Mouse (Mus musculus): ENCODE measurements around the gene Rabep1. TPM values are rescaled to one million over a fixed set of nuclear protein-coding genes. Genes with fewer than 3 reads are reported as not detected.

Rabep1 gene
- polyA plus RNA-seq, 1 experiment from 2014 or later: 44.2 TPM

GRCm38 (mm10) chr11:70906681-70907080, 62.1 kb downstream of the Rabep1 start:
- no peak overlapping the region for H3K9ac ChIP-seq (ENCODE audit: low read length)
- H3K27ac ChIP-seq (ENCODE audit: low read depth, low read length): no peak overlapping the region
- no peaks in the 10 kb centered on the region for H3K27me3 ChIP-seq (ENCODE audit: control insufficient read depth, insufficient read depth, low read length)
- DNase-seq (ENCODE audit: low spot score, missing footprints) (no peak), ATAC-seq (ENCODE audit: low FRiP score) (no peak)
- H3K36me3 ChIP-seq (ENCODE audit: control insufficient read depth, insufficient read depth, low read length): peaks cover 6% of the 10 kb centered on the region; the same call in 1 of the 2 replicates
- H3K4me1 ChIP-seq (ENCODE audit: control insufficient read depth, insufficient read depth, low read length): no peaks in the 10 kb centered on the region
- whole genome bisulfite sequencing: 96% methylated on average over 3 of the region's 3 CpGs
- H3K9me3 ChIP-seq (ENCODE audit: control insufficient read depth, low read length): no peaks in the 10 kb centered on the region
- H3K4me3 ChIP-seq (ENCODE audit: low read depth, low read length): no peak overlapping the region
- H3K4me2 ChIP-seq: no peak overlapping the region

DNA sequence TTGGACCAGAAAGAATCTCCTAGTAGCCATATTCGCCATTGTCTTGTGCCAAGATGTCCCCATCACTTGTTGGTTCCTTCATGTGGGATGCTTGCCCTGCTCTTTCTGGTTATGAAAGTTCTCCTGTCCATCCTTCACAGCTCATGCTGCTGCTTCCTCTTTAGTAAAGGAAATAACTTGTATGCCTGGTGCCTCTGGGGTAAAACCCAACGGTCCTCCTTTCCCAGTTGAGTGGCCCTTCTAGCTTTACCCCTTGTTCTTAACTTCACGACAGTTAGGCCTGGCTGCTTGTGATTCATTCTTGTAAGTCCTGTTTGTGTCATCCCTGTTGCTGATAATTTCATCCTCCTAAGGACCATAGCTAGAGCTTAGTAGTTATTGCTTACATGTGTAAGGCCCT, 66.7 kb downstream of the Rabep1 start:
- DNase-seq (ENCODE audit: low spot score, missing footprints): no peak
- no peak for ATAC-seq (ENCODE audit: low FRiP score)
- Histone ChIP-seq H3K4me2 (no peak overlapping the region), H3K9ac (ENCODE audit: low read length) (no peak overlapping the region), H3K36me3 (ENCODE audit: control insufficient read depth, insufficient read depth, low read length) (peaks cover 6% of the 10 kb centered on the region; the same call in 1 of the 2 replicates), H3K4me1 (ENCODE audit: control insufficient read depth, insufficient read depth, low read length) (no peaks in the 10 kb centered on the region), H3K27ac (ENCODE audit: low read depth, low read length) (no peak overlapping the region), H3K27me3 (ENCODE audit: control insufficient read depth, insufficient read depth, low read length) (no peaks in the 10 kb centered on the region), H3K9me3 (ENCODE audit: control insufficient read depth, low read length) (no peaks in the 10 kb centered on the region), H3K4me3 (ENCODE audit: low read depth, low read length) (no peak overlapping the region)
- WGBS: 97% methylated on average over 3 of the region's 3 CpGs

GRCm38 (mm10) chr11:70911920-70912319, 67.3 kb downstream of the Rabep1 start:
- Histone ChIP-seq H3K27me3 (ENCODE audit: control insufficient read depth, insufficient read depth, low read length) (no peaks in the 10 kb centered on the region), H3K4me1 (ENCODE audit: control insufficient read depth, insufficient read depth, low read length) (no peaks in the 10 kb centered on the region), H3K27ac (ENCODE audit: low read depth, low read length) (no peak overlapping the region), H3K9ac (ENCODE audit: low read length) (no peak overlapping the region), H3K4me3 (ENCODE audit: low read depth, low read length) (no peak overlapping the region), H3K36me3 (ENCODE audit: control insufficient read depth, insufficient read depth, low read length) (peaks cover 6% of the 10 kb centered on the region; the same call in 1 of the 2 replicates), H3K9me3 (ENCODE audit: control insufficient read depth, low read length) (no peaks in the 10 kb centered on the region), H3K4me2 (no peak overlapping the region)
- ATAC-seq (ENCODE audit: low FRiP score) (no peak), DNase-seq (ENCODE audit: low spot score, missing footprints) (no peak)
- 87% methylated on average over 1 of the region's 1 CpGs for WGBS

GRCm38 (mm10) chr11:70917896-70918295, 73.3 kb downstream of the Rabep1 start:
- no peak overlapping the region for H3K27ac ChIP-seq (ENCODE audit: low read depth, low read length)
- ATAC-seq (ENCODE audit: low FRiP score) (no peak), DNase-seq (ENCODE audit: low spot score, missing footprints) (no peak)
- 91% methylated on average over 2 of the region's 2 CpGs for WGBS
- peaks cover 8% of the 10 kb centered on the region for H3K36me3 ChIP-seq (ENCODE audit: control insufficient read depth, insufficient read depth, low read length)
- H3K4me2 ChIP-seq: no peak overlapping the region
- H3K9me3 ChIP-seq (ENCODE audit: control insufficient read depth, low read length): no peaks in the 10 kb centered on the region
- no peaks in the 10 kb centered on the region for H3K27me3 ChIP-seq (ENCODE audit: control insufficient read depth, insufficient read depth, low read length)
- no peak overlapping the region for H3K9ac ChIP-seq (ENCODE audit: low read length)
- no peaks in the 10 kb centered on the region for H3K4me1 ChIP-seq (ENCODE audit: control insufficient read depth, insufficient read depth, low read length)
- no peak overlapping the region for H3K4me3 ChIP-seq (ENCODE audit: low read depth, low read length)

- Histone ChIP-seq H3K4me1 (ENCODE audit: control insufficient read depth, insufficient read depth, low read length) (no peaks in the 10 kb centered on the region), H3K27ac (ENCODE audit: low read depth, low read length) (no peak overlapping the region), H3K9ac (ENCODE audit: low read length) (no peak overlapping the region), H3K4me3 (ENCODE audit: low read depth, low read length) (no peak overlapping the region), H3K36me3 (ENCODE audit: control insufficient read depth, insufficient read depth, low read length) (peaks cover 5% of the 10 kb centered on the region), H3K4me2 (no peak overlapping the region), H3K27me3 (ENCODE audit: control insufficient read depth, insufficient read depth, low read length) (no peaks in the 10 kb centered on the region), H3K9me3 (ENCODE audit: control insufficient read depth, low read length) (no peaks in the 10 kb centered on the region)
- ATAC-seq (ENCODE audit: low FRiP score) (no peak), DNase-seq (ENCODE audit: low spot score, missing footprints) (no peak)
- 93% methylated on average over 4 of the region's 4 CpGs for WGBS
These were observed 74.9 kb downstream of the Rabep1 start for GRCm38 (mm10) chr11:70919524-70919923.

DNA sequence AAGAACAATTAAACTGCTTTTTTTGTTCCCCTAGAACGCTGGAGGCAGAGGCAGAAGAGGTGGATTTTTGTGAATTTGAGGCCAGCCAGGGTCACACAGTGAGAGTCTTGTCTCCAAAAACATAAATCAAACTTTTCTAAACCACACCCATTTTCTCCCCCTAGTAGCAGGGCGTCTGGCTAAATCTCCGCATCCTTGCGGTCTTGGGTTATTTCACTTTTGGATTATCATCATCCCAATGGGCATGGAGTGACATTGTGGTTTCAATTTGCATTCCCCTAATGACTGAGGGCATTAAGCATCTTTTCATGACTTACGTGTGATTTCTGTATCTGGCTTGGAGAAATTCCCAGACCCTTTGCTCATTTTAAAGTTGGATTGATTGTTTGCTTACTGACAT, 86.9 kb downstream of the Rabep1 start:
- no peak for ATAC-seq (ENCODE audit: low FRiP score)
- Histone ChIP-seq H3K9me3 (ENCODE audit: control insufficient read depth, low read length) (no peaks in the 10 kb centered on the region), H3K4me3 (ENCODE audit: low read depth, low read length) (no peak overlapping the region), H3K27me3 (ENCODE audit: control insufficient read depth, insufficient read depth, low read length) (no peaks in the 10 kb centered on the region), H3K36me3 (ENCODE audit: control insufficient read depth, insufficient read depth, low read length) (peaks cover 5% of the 10 kb centered on the region; the same call in 1 of the 2 replicates), H3K27ac (ENCODE audit: low read depth, low read length) (no peak overlapping the region), H3K4me1 (ENCODE audit: control insufficient read depth, insufficient read depth, low read length) (no peaks in the 10 kb centered on the region), H3K9ac (ENCODE audit: low read length) (no peak overlapping the region), H3K4me2 (no peak overlapping the region)
- DNase-seq (ENCODE audit: low spot score, missing footprints): no peak
- 94% methylated on average over 5 of the region's 5 CpGs for WGBS

DNA sequence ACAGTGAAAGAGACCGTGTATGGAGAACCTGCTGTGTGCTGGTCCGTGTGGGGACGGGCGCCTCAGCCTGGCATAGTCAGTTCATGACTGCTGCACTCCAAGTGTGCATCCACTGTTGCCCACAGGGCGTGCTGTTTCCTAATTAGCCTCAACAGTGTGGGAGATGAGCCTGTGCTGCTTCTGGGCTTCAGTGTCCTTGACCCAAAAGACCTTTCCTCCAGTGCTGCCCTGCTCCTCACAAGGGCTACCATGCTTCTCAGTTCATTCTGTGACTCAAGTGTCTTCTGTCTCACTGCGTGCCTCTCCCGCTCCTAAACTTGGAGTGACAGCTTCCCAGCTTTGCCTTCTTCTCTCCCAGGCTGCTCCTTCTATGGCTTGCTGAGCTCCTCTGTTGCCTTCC, 90.7 kb downstream of the Rabep1 start:
- no peaks in the 10 kb centered on the region for H3K27me3 ChIP-seq (ENCODE audit: control insufficient read depth, insufficient read depth, low read length)
- no peak overlapping the region for H3K27ac ChIP-seq (ENCODE audit: low read depth, low read length)
- no peak overlapping the region for H3K9ac ChIP-seq (ENCODE audit: low read length)
- DNase-seq (ENCODE audit: low spot score, missing footprints) (no peak), ATAC-seq (ENCODE audit: low FRiP score) (no peak)
- H3K4me1 ChIP-seq (ENCODE audit: control insufficient read depth, insufficient read depth, low read length): no peaks in the 10 kb centered on the region
- H3K4me3 ChIP-seq (ENCODE audit: low read depth, low read length): no peak overlapping the region
- H3K36me3 ChIP-seq (ENCODE audit: control insufficient read depth, insufficient read depth, low read length): peaks cover 5% of the 10 kb centered on the region; the same call in 1 of the 2 replicates
- WGBS: 96% methylated on average over 7 of the region's 7 CpGs
- H3K4me2 ChIP-seq: no peak overlapping the region
- H3K9me3 ChIP-seq (ENCODE audit: control insufficient read depth, low read length): no peaks in the 10 kb centered on the region

GRCm38 (mm10) chr11:70942596-70942995, 98.0 kb downstream of the Rabep1 start:
- Histone ChIP-seq H3K36me3 (ENCODE audit: control insufficient read depth, insufficient read depth, low read length) (peaks cover 29% of the 10 kb centered on the region), H3K9ac (ENCODE audit: low read length) (no peak overlapping the region), H3K9me3 (ENCODE audit: control insufficient read depth, low read length) (no peaks in the 10 kb centered on the region), H3K4me2 (no peak overlapping the region), H3K27me3 (ENCODE audit: control insufficient read depth, insufficient read depth, low read length) (no peaks in the 10 kb centered on the region), H3K27ac (ENCODE audit: low read depth, low read length) (no peak overlapping the region), H3K4me1 (ENCODE audit: control insufficient read depth, insufficient read depth, low read length) (no peaks in the 10 kb centered on the region), H3K4me3 (ENCODE audit: low read depth, low read length) (no peak overlapping the region)
- 94% methylated on average over 1 of the region's 1 CpGs for WGBS
- ATAC-seq (ENCODE audit: low FRiP score) (no peak), DNase-seq (ENCODE audit: low spot score, missing footprints) (peak; percentile 72)

DNA sequence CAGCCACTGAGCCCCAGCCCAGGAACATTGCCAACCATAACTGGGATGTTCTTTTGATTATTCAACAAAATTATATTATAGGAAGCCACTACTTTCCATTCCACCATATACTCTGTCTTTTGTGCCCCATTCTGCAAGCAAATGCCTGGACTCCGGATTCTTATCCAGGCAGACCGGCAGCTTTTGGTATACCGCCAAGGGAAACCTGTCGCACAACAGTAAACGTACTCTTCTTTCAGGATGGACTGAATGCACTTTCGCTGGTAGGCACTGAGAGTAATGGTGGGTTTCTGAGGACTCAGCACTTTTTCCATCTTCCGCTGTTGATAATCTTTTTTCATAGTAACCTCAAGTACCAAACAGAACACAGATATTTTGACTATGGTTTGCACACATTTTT, 99.1 kb downstream of the Rabep1 start:
- Histone ChIP-seq H3K36me3 (ENCODE audit: control insufficient read depth, insufficient read depth, low read length) (peaks cover 30% of the 10 kb centered on the region), H3K9me3 (ENCODE audit: control insufficient read depth, low read length) (no peaks in the 10 kb centered on the region), H3K27me3 (ENCODE audit: control insufficient read depth, insufficient read depth, low read length) (no peaks in the 10 kb centered on the region), H3K4me1 (ENCODE audit: control insufficient read depth, insufficient read depth, low read length) (no peaks in the 10 kb centered on the region), H3K4me3 (ENCODE audit: low read depth, low read length) (no peak overlapping the region), H3K9ac (ENCODE audit: low read length) (no peak overlapping the region), H3K27ac (ENCODE audit: low read depth, low read length) (no peak overlapping the region), H3K4me2 (no peak overlapping the region)
- WGBS: 97% methylated on average over 7 of the region's 7 CpGs
- ATAC-seq (ENCODE audit: low FRiP score): no peak
- no peak for DNase-seq (ENCODE audit: low spot score, missing footprints)

All from midbrain, embryonic 11.5 days (tissue).